Mouse (Mus musculus): ENCODE results near the gene Adsl. TPM values are rescaled to one million over a fixed set of nuclear protein-coding genes. Genes with fewer than 3 reads are reported as not detected.

Gene Adsl
- polyA plus RNA-seq, 1 experiment from 2014 or later = 167 TPM

DNA sequence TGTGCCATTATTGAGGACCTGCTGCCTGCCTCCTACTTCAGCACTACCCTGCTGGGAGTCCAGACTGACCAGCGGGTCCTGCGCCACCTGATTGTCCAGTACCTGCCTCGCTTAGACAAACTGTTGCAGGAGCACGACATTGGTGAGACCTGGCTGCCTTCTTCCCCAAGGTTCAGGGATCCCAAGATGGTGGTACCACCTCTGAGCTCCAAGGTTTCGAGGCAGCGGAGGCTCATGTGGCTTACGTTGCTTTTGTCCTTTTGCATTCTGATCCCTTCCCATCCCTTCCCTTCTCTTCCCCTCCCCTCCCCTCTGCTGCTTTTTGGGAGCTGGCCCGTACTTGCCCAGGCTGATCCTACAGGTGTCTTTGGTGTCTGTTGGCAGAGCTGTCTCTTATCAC, 59.6 kb downstream of the Adsl start:
- H3K4me3 ChIP-seq = no peak overlapping the region
- 90% methylated on average over 8 of the region's 8 CpGs for WGBS
- no peak overlapping the region for H3K4me2 ChIP-seq
- no peak for ATAC-seq (ENCODE audit: insufficient number of reproducible peaks, low FRiP score)
- H3K4me1 ChIP-seq (replicated peaks) = no peaks in the 10 kb centered on the region
- no peaks in the 10 kb centered on the region for H3K9me3 ChIP-seq (replicated peaks)
- no peak overlapping the region for H3K9ac ChIP-seq
- peaks cover 61% of the 10 kb centered on the region for H3K36me3 ChIP-seq
- no peak overlapping the region for H3K27ac ChIP-seq (ENCODE audit: poor library complexity, severe bottlenecking)
- H3K27me3 ChIP-seq (replicated peaks) = no peaks in the 10 kb centered on the region

DNA sequence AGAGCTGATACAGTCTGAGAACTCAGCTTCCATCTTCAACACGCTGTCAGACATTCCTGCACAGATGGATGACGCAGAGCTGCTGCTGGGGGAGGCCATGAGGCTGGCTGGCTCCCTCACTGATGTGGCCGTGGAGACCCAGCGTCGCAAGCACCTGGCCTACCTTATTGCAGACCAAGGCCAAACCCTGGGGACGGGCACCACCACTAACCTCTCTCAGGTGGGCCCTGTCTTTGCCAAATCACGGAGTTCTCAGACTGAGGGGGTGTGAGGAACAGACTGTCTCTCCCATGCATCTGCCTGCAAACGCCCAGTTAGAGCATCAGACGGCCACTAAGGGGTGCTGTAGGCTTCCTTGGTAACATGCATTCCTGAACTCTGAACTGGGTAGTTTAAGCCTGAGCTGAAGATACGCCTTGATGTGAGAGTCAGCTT, 60.4 kb downstream of the Adsl start:
- no peak overlapping the region for H3K27ac ChIP-seq (ENCODE audit: poor library complexity, severe bottlenecking)
- H3K27me3 ChIP-seq (replicated peaks) = no peaks in the 10 kb centered on the region
- H3K36me3 ChIP-seq = peaks cover 67% of the 10 kb centered on the region
- no peak for ATAC-seq (ENCODE audit: insufficient number of reproducible peaks, low FRiP score)
- 55% methylated on average over 10 of the region's 10 CpGs for WGBS
- no peak overlapping the region for H3K9ac ChIP-seq
- no peaks in the 10 kb centered on the region for H3K4me1 ChIP-seq (replicated peaks)
- no peak overlapping the region for H3K4me2 ChIP-seq
- no peak overlapping the region for H3K4me3 ChIP-seq
- H3K9me3 ChIP-seq (replicated peaks) = no peaks in the 10 kb centered on the region

DNA sequence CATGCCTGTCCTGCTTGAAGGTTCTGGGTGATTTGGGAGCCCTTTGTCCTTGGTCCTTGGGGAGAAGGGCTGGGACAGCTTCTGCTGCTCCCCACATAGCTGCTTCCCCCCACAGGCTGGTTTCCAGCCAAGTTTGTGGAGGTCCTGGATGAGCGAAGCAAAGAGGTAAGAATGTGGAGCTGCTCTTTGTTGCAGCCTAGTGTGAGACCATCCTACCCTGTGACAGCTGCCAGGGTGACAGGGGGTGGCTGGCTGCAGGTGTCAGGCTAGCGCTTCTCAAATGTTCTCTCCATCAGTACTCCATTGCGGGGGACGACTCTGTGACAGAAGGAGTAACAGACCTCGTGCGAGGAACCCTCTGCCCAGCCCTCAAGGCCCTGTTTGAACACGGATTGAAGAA, 61.8 kb downstream of the Adsl start:
- peaks cover 78% of the 10 kb centered on the region for H3K36me3 ChIP-seq
- H3K4me2 ChIP-seq = no peak overlapping the region

DNA sequence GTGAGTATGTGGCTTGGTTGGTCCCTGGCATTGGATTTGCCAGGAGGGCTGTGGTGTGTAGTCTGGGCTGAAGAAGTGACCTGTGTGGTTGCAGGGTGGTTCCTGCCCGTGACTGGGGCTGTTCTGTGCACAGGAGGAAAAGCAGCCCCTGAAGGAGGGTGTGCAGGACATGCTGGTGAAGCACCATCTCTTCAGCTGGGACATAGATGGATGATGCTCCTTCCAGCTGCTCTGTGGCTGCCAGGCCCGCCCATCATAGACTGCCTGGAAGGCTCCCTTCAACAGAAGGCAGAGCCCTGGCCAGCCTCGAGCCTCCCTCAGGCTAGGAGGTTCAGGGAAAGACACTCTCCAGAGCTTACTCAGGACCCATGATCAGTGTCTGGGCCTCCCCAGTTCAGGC, 63.2 kb downstream of the Adsl start:
- ATAC-seq (ENCODE audit: insufficient number of reproducible peaks, low FRiP score) = no peak
- Histone ChIP-seq H3K27me3 (replicated peaks) (no peaks in the 10 kb centered on the region), H3K9me3 (replicated peaks) (no peaks in the 10 kb centered on the region), H3K4me3 (no peak overlapping the region), H3K36me3 (peaks cover 90% of the 10 kb centered on the region), H3K27ac (ENCODE audit: poor library complexity, severe bottlenecking) (no peak overlapping the region), H3K4me2 (no peak overlapping the region), H3K9ac (no peak overlapping the region), H3K4me1 (replicated peaks) (no peaks in the 10 kb centered on the region)
- 57% methylated on average over 3 of the region's 3 CpGs for WGBS

More for the DNA sequence above, 61.8 kb downstream of the Adsl start:
- Histone ChIP-seq H3K27ac (ENCODE audit: poor library complexity, severe bottlenecking) (no peak overlapping the region), H3K4me3 (no peak overlapping the region), H3K9ac (no peak overlapping the region), H3K4me1 (replicated peaks) (no peaks in the 10 kb centered on the region), H3K27me3 (replicated peaks) (no peaks in the 10 kb centered on the region), H3K9me3 (replicated peaks) (no peaks in the 10 kb centered on the region)
- WGBS = 78% methylated on average over 7 of the region's 7 CpGs
- no peak for ATAC-seq (ENCODE audit: insufficient number of reproducible peaks, low FRiP score)

DNA sequence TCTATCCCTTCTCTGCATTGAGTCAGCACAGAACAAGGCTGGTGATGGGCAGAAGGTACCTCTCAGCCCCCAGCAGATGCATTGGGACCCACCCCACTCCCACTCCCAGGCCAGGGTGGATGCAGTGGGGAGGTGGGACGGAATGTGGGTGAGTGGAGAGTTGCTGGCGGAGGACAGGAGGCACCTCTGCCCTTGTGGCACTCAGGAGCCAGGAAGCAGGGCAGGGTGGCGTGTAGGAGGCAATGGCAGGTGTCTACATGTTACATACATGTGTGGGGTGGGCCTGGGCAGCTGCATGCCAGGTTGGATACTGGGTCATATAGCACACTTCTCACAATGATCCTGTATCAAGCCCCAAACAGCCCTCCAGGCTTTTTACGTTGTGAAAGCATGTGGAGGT, 64.1 kb downstream of the Adsl start:
- no peaks in the 10 kb centered on the region for H3K27me3 ChIP-seq (replicated peaks)
- peaks cover 91% of the 10 kb centered on the region for H3K36me3 ChIP-seq
- H3K4me1 ChIP-seq (replicated peaks) = no peaks in the 10 kb centered on the region
- no peak overlapping the region for H3K4me2 ChIP-seq
- no peaks in the 10 kb centered on the region for H3K9me3 ChIP-seq (replicated peaks)
- no peak overlapping the region for H3K27ac ChIP-seq (ENCODE audit: poor library complexity, severe bottlenecking)
- H3K4me3 ChIP-seq = no peak overlapping the region
- 88% methylated on average over 4 of the region's 4 CpGs for WGBS
- H3K9ac ChIP-seq = no peak overlapping the region
- ATAC-seq (ENCODE audit: insufficient number of reproducible peaks, low FRiP score) = no peak

DNA sequence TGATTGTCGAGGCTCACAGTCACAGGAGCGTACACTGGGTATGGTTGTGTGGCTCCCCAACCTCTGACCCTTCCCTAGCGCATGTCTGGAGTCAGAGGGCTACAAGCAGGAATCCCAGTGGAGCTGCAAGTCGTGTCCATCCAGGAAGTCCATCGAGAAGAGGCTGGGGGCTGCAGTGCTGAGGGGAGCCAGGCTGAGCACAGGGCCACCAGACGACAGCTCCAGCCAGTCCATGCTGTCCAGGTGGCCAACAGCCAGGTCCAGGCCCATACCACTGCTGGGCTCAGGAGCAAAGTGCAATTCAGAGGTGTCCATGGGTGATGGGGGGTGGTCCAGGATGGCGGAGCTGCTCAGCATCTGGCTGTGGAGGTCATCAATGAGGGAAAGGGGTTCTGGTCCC, 64.9 kb downstream of the Adsl start:
- no peak for ATAC-seq (ENCODE audit: insufficient number of reproducible peaks, low FRiP score)
- H3K4me1 ChIP-seq (replicated peaks) = no peaks in the 10 kb centered on the region
- H3K9me3 ChIP-seq (replicated peaks) = no peaks in the 10 kb centered on the region
- H3K9ac ChIP-seq = no peak overlapping the region
- no peak overlapping the region for H3K27ac ChIP-seq (ENCODE audit: poor library complexity, severe bottlenecking)
- peaks cover 92% of the 10 kb centered on the region for H3K36me3 ChIP-seq
- no peak overlapping the region for H3K4me3 ChIP-seq
- H3K27me3 ChIP-seq (replicated peaks) = no peaks in the 10 kb centered on the region
- no peak overlapping the region for H3K4me2 ChIP-seq
- 78% methylated on average over 7 of the region's 7 CpGs for WGBS

DNA sequence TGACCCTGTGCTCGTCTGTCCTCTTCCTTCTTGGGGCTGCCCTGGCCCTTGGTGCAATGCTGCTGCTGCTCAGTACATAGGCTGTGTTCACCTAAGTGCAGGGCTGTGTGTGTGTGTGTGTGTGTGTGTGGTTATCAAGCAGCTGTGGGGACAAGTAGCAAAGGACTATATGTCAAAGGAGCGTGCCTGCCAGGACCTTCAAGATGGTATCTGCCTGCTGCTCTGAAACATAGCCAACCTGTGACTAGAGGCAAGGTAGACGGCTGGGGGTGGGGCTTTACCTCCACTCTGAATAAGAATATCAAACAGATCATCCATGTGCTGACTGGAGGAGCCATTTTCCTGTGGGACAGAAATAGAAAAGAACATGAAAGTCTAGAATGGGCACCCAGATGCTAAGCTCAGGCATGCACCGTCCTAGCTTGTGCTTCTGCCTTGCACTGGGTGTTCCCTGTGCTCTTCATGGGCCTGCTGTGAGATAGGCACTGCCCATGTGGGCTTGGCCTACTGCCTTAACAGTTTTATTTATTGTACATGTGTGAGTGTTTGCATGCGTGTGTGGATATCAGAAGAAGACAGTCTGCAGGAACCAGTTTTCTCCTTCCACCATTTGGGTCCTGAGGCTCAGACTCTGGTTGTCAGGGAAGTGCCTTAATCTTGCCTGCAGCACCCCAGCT, 66.9 kb downstream of the Adsl start:
- Histone ChIP-seq H3K36me3 (peaks cover 95% of the 10 kb centered on the region), H3K4me1 (replicated peaks) (no peaks in the 10 kb centered on the region), H3K27me3 (replicated peaks) (no peaks in the 10 kb centered on the region), H3K4me3 (no peak overlapping the region), H3K9me3 (replicated peaks) (no peaks in the 10 kb centered on the region), H3K4me2 (no peak overlapping the region), H3K9ac (no peak overlapping the region), H3K27ac (ENCODE audit: poor library complexity, severe bottlenecking) (no peak overlapping the region)
- WGBS = 79% methylated on average over 5 of the region's 5 CpGs
- ATAC-seq (ENCODE audit: insufficient number of reproducible peaks, low FRiP score) = no peak

DNA sequence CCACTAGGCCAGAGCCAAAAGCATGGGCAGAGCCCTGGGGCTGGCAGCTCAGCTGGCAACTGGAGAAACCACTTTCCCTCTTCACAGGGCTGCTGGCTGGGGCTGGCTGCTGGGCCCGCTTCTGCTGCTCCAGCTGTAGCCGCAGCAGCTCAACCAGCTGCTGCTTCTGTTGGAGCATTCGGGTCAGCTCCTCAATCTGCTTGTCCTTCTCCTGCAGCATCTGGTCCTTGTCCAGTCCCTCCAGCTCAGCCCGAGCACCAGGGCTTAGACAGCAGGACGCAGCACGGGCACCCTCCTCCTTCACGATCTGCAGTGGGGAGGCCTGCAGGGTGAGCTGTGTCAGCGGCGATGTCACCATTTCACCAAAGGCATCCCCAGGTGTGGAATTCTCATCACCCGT, 68.2 kb downstream of the Adsl start:
- Histone ChIP-seq H3K9me3 (replicated peaks) (no peaks in the 10 kb centered on the region), H3K4me2 (no peak overlapping the region), H3K36me3 (peaks cover 94% of the 10 kb centered on the region), H3K4me3 (no peak overlapping the region), H3K27me3 (replicated peaks) (no peaks in the 10 kb centered on the region), H3K9ac (no peak overlapping the region), H3K4me1 (replicated peaks) (no peaks in the 10 kb centered on the region), H3K27ac (ENCODE audit: poor library complexity, severe bottlenecking) (no peak overlapping the region)
- no peak for ATAC-seq (ENCODE audit: insufficient number of reproducible peaks, low FRiP score)
- 82% methylated on average over 10 of the region's 10 CpGs for WGBS

DNA sequence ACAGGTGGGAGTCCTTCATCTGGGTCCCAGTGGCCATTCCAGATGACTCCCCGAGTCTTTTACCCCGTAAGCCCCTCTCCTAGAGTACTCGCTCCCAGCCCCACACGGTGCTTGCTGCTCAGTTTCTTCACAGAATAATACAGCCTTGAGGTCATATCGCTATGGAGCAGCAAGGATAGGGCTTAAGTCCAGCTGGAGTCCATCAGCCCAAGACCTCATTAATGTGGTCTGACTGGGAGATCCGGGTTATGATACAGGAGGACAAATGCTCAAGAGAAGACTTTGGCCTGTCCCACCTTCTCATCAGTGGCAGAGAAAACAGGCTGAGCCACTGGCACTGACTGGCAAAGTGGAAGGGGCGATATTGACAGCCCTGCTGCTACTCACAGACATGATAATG, 69.0 kb downstream of the Adsl start:
- ATAC-seq (ENCODE audit: insufficient number of reproducible peaks, low FRiP score) = no peak
- Histone ChIP-seq H3K36me3 (peaks cover 94% of the 10 kb centered on the region), H3K4me3 (no peak overlapping the region), H3K27ac (ENCODE audit: poor library complexity, severe bottlenecking) (no peak overlapping the region), H3K9me3 (replicated peaks) (no peaks in the 10 kb centered on the region), H3K4me1 (replicated peaks) (no peaks in the 10 kb centered on the region), H3K4me2 (no peak overlapping the region), H3K9ac (no peak overlapping the region), H3K27me3 (replicated peaks) (no peaks in the 10 kb centered on the region)
- WGBS = 88% methylated on average over 7 of the region's 7 CpGs

Small RNA genes lying within 50 kb of the gene (microRNA-seq; reads per million reads assigned to microRNA genes)
- gene Mir5113 = 13.0 reads per million, percentile 28 among the genes with 10 or more reads in this experiment

Other genes starting within 250 kb of the Adsl start
- 36.8 and 38.5 TPM in 2 replicates for gene Tnrc6b, start 237.2 kb upstream of the Adsl start, polyA plus RNA-seq (2016; fragmentation: Nextera tagmentation; extraction: Ambion mirVana)
- 15.7 and 19.0 TPM in 2 replicates for gene Sgsm3, start 29.3 kb downstream of the Adsl start, polyA plus RNA-seq (2016; fragmentation: Nextera tagmentation; extraction: Ambion mirVana)
- 19.4 TPM in 2 replicates for gene Mrtfa, start 242.3 kb downstream of the Adsl start, polyA plus RNA-seq (2016; fragmentation: Nextera tagmentation; extraction: Ambion mirVana)

Data from heart, embryonic 12.5 days (tissue).